Mouse (Mus musculus): Measurements from ENCODE around the gene Zfp142. TPM values are rescaled to one million over a fixed set of nuclear protein-coding genes. Genes with fewer than 3 reads are reported as not detected.

The Zfp142 gene
- 5.8 and 6.9 TPM in 2 replicates for polyA plus RNA-seq (2015; fragmentation: Nextera tagmentation; extraction: Ambion mirVana)

DNA sequence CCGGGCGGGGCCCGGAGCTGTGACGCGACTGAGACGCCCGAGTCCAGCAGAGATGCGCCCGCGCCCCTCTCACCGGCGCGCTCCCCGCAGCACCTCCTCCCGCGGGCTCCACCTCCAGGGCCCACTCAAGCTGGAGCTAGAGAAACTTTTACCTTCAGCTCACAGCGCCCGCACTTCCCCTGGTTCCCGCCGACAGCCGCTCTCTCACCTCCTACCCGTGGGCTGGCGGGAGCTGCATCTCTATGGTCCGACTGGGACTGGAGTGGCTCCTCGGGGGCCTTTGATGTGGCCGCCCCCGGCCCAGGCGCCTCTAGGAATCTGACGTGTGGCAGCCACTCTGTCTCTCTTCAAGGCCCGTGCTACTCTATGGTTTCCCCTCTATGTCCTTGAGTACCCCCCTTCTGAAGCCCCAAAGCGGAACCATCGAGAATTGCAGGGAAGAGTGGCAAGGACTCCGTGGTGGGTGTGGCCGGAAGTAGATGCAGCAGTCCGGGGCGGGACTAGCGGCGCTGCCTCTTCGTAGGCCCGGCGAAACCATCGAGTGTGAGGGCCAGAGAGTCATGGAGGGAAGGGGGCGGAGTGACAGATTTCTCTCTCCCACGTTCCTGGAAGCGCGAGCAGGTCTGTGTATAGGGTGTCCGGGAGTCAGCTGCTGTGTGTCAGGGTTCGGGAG is at the start of gene Zfp142, which contains the start of gene Bcs1l:
Gene Zfp142 (minus strand): TSS at position 474 of the 673 bp plus-strand sequence.
Gene Bcs1l (plus strand): TSS at position 517 of the 673 bp plus-strand sequence.

DNA sequence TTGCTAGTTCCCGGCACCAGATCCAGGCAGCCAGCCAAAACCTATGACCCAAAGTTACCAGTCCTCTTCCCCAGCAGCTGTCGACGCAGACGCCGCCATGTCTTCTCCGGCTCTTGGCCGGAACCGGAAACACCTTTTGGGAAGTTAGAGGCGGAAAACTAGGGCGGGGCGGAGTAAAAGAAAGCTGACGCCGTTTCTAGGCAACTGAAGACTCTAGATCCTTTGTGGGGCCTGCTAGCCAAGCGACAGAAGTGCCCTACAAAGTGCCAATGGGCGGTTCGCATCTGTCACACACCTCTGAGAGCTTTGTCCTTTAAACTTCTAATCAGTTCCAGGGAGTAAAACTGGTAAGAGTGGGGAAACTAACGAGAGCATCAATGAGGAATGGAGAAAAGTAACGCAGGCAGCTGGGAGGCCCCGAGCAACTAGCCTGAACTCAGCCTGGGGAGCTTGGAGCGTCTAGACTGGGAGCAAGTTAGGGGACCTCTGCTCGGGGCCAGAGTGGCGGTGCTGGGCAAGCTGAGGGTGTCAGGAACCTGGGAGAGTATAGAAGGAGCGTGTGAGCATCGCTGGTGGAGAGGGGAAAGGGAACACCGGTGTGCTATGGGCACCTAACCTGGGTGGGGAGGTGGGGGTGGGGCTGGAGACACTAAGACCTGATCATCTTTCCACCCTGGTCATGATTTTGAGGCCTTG is 13.4 kb upstream of the Zfp142 start, which contains the start of the genes Rnf25 and Stk36:
Gene Rnf25 (minus strand): TSS at position 131 of the 696 bp plus-strand sequence.
Gene Stk36 (plus strand): TSS at position 179 of the 696 bp plus-strand sequence.

GRCm38 (mm10) chr1:74544184-74544583 is 43.9 kb downstream of the Zfp142 start, which contains the start of gene Usp37:
TSS of gene Usp37 (minus strand) at chr1:74544284.

GRCm38 (mm10) chr1:74542451-74542961 is 45.5 kb downstream of the Zfp142 start, which contains the start of gene Plcd4:
TSS of gene Plcd4 (plus strand) at chr1:74542888.

Small RNAs within 50 kb of the gene (microRNA-seq; reads per million reads assigned to microRNA genes)
- gene Gm25035 = not detected

Other genes with a start within 250 kb of the Zfp142 start
- 1.6 and 2.3 TPM in 2 replicates for gene Catip, start 226.1 kb downstream of the Zfp142 start, polyA plus RNA-seq (2015; fragmentation: Nextera tagmentation; extraction: Ambion mirVana)
- gene Slc11a1, start 213.1 kb downstream of the Zfp142 start, polyA plus RNA-seq (2015; fragmentation: Nextera tagmentation; extraction: Ambion mirVana) = 2.3 and 3.9 TPM in 2 replicates
- gene Ctdsp1, start 196.7 kb downstream of the Zfp142 start, polyA plus RNA-seq (2015; fragmentation: Nextera tagmentation; extraction: Ambion mirVana) = 21.9 and 22.0 TPM in 2 replicates
- 0.28 TPM in 2 replicates for gene Vil1, start 178.9 kb downstream of the Zfp142 start, polyA plus RNA-seq (2015; fragmentation: Nextera tagmentation; extraction: Ambion mirVana)
- 38.1 and 38.4 TPM in 2 replicates for gene Cnot9, start 82.2 kb downstream of the Zfp142 start, polyA plus RNA-seq (2015; fragmentation: Nextera tagmentation; extraction: Ambion mirVana)
- gene Plcd4, start 45.4 kb downstream of the Zfp142 start, polyA plus RNA-seq (2015; fragmentation: Nextera tagmentation; extraction: Ambion mirVana) = 11.7 and 11.9 TPM in 2 replicates
- gene Usp37, start 44.0 kb downstream of the Zfp142 start, polyA plus RNA-seq (2015; fragmentation: Nextera tagmentation; extraction: Ambion mirVana) = 13.7 and 14.3 TPM in 2 replicates
- 14.6 and 15.8 TPM in 2 replicates for gene Bcs1l, start within 50 bp of the Zfp142 start, polyA plus RNA-seq (2015; fragmentation: Nextera tagmentation; extraction: Ambion mirVana)
- 44.8 and 49.6 TPM in 2 replicates for gene Rnf25, start 13.2 kb upstream of the Zfp142 start, polyA plus RNA-seq (2015; fragmentation: Nextera tagmentation; extraction: Ambion mirVana)
- 8.4 and 10.6 TPM in 2 replicates for gene Stk36, start 13.2 kb upstream of the Zfp142 start, polyA plus RNA-seq (2015; fragmentation: Nextera tagmentation; extraction: Ambion mirVana)
- 3.4 and 3.9 TPM in 2 replicates for gene Ttll4, start 73.5 kb upstream of the Zfp142 start, polyA plus RNA-seq (2015; fragmentation: Nextera tagmentation; extraction: Ambion mirVana)
- 3.3 and 4.4 TPM in 2 replicates for gene Cyp27a1, start 125.3 kb upstream of the Zfp142 start, polyA plus RNA-seq (2015; fragmentation: Nextera tagmentation; extraction: Ambion mirVana)
- 0.06 and 0.09 TPM in 2 replicates for gene Prkag3, start 161.0 kb upstream of the Zfp142 start, polyA plus RNA-seq (2015; fragmentation: Nextera tagmentation; extraction: Ambion mirVana)
- 9.5 and 18.5 TPM in 2 replicates for gene Wnt6, start 183.6 kb upstream of the Zfp142 start, polyA plus RNA-seq (2015; fragmentation: Nextera tagmentation; extraction: Ambion mirVana)
- gene Wnt10a, start 203.3 kb upstream of the Zfp142 start, polyA plus RNA-seq (2015; fragmentation: Nextera tagmentation; extraction: Ambion mirVana) = 0.41 and 0.75 TPM in 2 replicates

Measured in neural tube, postnatal 0 days (tissue).